Mouse (Mus musculus) intestine, embryonic 16.5 days (tissue): ENCODE data around the gene Crebl2. TPM values are rescaled to one million over a fixed set of nuclear protein-coding genes. Genes with fewer than 3 reads are reported as not detected.

Experiments used
- ATAC-seq: fragments of 200-750 bp; cut with Nextera tagmentation; 2 replicates; pipeline ENCODE4 v1.8.0; 2017; ENCODE audit warnings: moderate TSS enrichment, moderate library complexity
- H3K27ac ChIP-seq: fragments of 300-500 bp; sonication (generic); 2 replicates; pipeline ENCODE4 v1.5.1; 2014; ENCODE audit warnings: mild to moderate bottlenecking, low read length
- H3K27me3 ChIP-seq: fragments of 300-500 bp; sonication (generic); replicated peaks from 2 replicates; pipeline ENCODE4 v1.6.1; 2014; ENCODE audit warnings: low read length, control low read depth, mixed read lengths; ENCODE audit not compliant: control insufficient read depth, insufficient read depth
- H3K36me3 ChIP-seq: fragments of 300-500 bp; sonication (generic); 2 replicates; pipeline ENCODE4 v1.6.1; 2014; ENCODE audit warnings: low read length, control low read depth; ENCODE audit not compliant: control insufficient read depth, insufficient read depth
- H3K4me1 ChIP-seq: fragments of 300-500 bp; sonication (generic); 2 replicates; pipeline ENCODE4 v1.6.1; 2014; ENCODE audit warnings: low read length, control low read depth, mixed read lengths; ENCODE audit not compliant: control insufficient read depth, insufficient read depth
- H3K4me2 ChIP-seq: fragments of 300-500 bp; sonication (generic); 2 replicates; pipeline ENCODE4 v1.6.1; 2014; ENCODE audit warnings: low read depth, low read length, control low read depth
- H3K4me3 ChIP-seq: fragments of 300-500 bp; sonication (generic); 2 replicates; pipeline ENCODE4 v1.5.1; 2014; ENCODE audit warnings: mild to moderate bottlenecking, low read length
- H3K9ac ChIP-seq: fragments of 300-500 bp; sonication (generic); 2 replicates; pipeline ENCODE4 v1.6.1; 2014; ENCODE audit warnings: low read depth, low read length
- H3K9me3 ChIP-seq: fragments of 300-500 bp; sonication (generic); 2 replicates; pipeline ENCODE4 v1.6.1; 2016; ENCODE audit warnings: low read length, control low read depth; ENCODE audit not compliant: control insufficient read depth
- WGBS: fragments of 180-500 bp; shearing (Covaris S2); extraction: QIAGEN DNeasy Blood & Tissue Kit; methylation state at CpG from one replicate; pipeline ENCODE4 v1.1.7; 2014; 5-methylcytosine and 5-hydroxymethylcytosine counted together
- polyA plus RNA-seq: library from polyadenylated mRNA; unstranded; fragments of >200 nt; fragmentation: Nextera tagmentation; extraction: Ambion mirVana; gene quantifications from 2 replicates; pipeline ENCODE4 v1.2.1, GENCODE M21; 2015

Crebl2 gene
- polyA plus RNA-seq, 1 experiment from 2014 or later: 3.6 TPM

GRCm38 (mm10) chr6:134889763-134890162, 59.8 kb downstream of the Crebl2 start:
- H3K9ac ChIP-seq: no peak overlapping the region
- H3K4me2 ChIP-seq: no peak overlapping the region
- H3K27me3 ChIP-seq: no peaks in the 10 kb centered on the region
- H3K4me1 ChIP-seq: no peaks in the 10 kb centered on the region
- 93% methylated on average over 1 of the region's 1 CpGs for WGBS
- ATAC-seq: no peak
- no peak overlapping the region for H3K27ac ChIP-seq
- H3K4me3 ChIP-seq: no peak overlapping the region
- no peaks in the 10 kb centered on the region for H3K36me3 ChIP-seq
- no peaks in the 10 kb centered on the region for H3K9me3 ChIP-seq

GRCm38 (mm10) chr6:134890436-134890835, 60.5 kb downstream of the Crebl2 start:
- Histone ChIP-seq H3K27ac (no peak overlapping the region), H3K9ac (no peak overlapping the region), H3K4me2 (no peak overlapping the region), H3K4me1 (no peaks in the 10 kb centered on the region), H3K4me3 (no peak overlapping the region), H3K9me3 (no peaks in the 10 kb centered on the region), H3K27me3 (no peaks in the 10 kb centered on the region), H3K36me3 (no peaks in the 10 kb centered on the region)
- 82% methylated on average over 7 of the region's 7 CpGs for WGBS
- ATAC-seq: no peak

- no peak overlapping the region for H3K27ac ChIP-seq
- 40% methylated on average over 15 of the region's 15 CpGs for WGBS
- peak overlapping the region; percentile 71 for H3K4me2 ChIP-seq
- H3K4me3 ChIP-seq: peak overlapping the region; percentile 70
- H3K9me3 ChIP-seq: no peaks in the 10 kb centered on the region
- no peak for ATAC-seq
- H3K4me1 ChIP-seq: peaks cover 4% of the 10 kb centered on the region
- peak overlapping the region; percentile 94 for H3K9ac ChIP-seq
- no peaks in the 10 kb centered on the region for H3K27me3 ChIP-seq
- H3K36me3 ChIP-seq: no peaks in the 10 kb centered on the region
Observed at GRCm38 (mm10) chr6:134896570-134897436, 66.8 kb downstream of the Crebl2 start.

- peak; percentile 93 for ATAC-seq
- Histone ChIP-seq H3K27ac (peak overlapping the region; percentile 100), H3K9ac (peak overlapping the region; percentile 94), H3K27me3 (no peaks in the 10 kb centered on the region), H3K9me3 (no peaks in the 10 kb centered on the region), H3K4me2 (peak overlapping the region; percentile 71), H3K36me3 (no peaks in the 10 kb centered on the region), H3K4me3 (peak overlapping the region; percentile 70), H3K4me1 (peaks cover 4% of the 10 kb centered on the region)
- under 1% methylated on average over 38 of the region's 38 CpGs for WGBS
Observed at GRCm38 (mm10) chr6:134897443-134898094, 67.6 kb downstream of the Crebl2 start.

- Histone ChIP-seq H3K9ac (peak within 1 kb of the TSS; percentile 94), H3K36me3 (no peaks in the 10 kb centered on the region), H3K27ac (peak within 1 kb of the TSS; percentile 100), H3K9me3 (no peaks in the 10 kb centered on the region), H3K4me1 (peaks cover 4% of the 10 kb centered on the region), H3K4me2 (peak within 1 kb of the TSS; percentile 71), H3K27me3 (no peaks in the 10 kb centered on the region), H3K4me3 (peak within 1 kb of the TSS; percentile 70)
- under 1% methylated on average over 51 of the region's 51 CpGs for WGBS
- peak; percentile 96 for ATAC-seq
Observed at GRCm38 (mm10) chr6:134898095-134898965, 68.4 kb downstream of the Crebl2 start, which contains the start of gene Gpr19. Gene Gpr19 (minus strand): TSS chr6:134898578.

GRCm38 (mm10) chr6:134903368-134903767, 73.4 kb downstream of the Crebl2 start:
- no peaks in the 10 kb centered on the region for H3K27me3 ChIP-seq
- no peaks in the 10 kb centered on the region for H3K36me3 ChIP-seq
- H3K27ac ChIP-seq: no peak overlapping the region
- no peak for ATAC-seq
- no peak overlapping the region for H3K9ac ChIP-seq
- 81% methylated on average over 4 of the region's 4 CpGs for WGBS
- H3K4me1 ChIP-seq: no peaks in the 10 kb centered on the region; the same call in 1 of the 2 replicates
- no peak overlapping the region for H3K4me3 ChIP-seq
- H3K4me2 ChIP-seq: no peak overlapping the region
- no peaks in the 10 kb centered on the region for H3K9me3 ChIP-seq

- 86% methylated on average over 10 of the region's 10 CpGs for WGBS
- H3K27ac ChIP-seq: no peak overlapping the region
Observed at GRCm38 (mm10) chr6:134903891-134904884, 74.2 kb downstream of the Crebl2 start.

GRCm38 (mm10) chr6:134905811-134906210, 75.9 kb downstream of the Crebl2 start:
- WGBS: 85% methylated on average over 1 of the region's 1 CpGs
- Histone ChIP-seq H3K4me1 (no peaks in the 10 kb centered on the region), H3K4me3 (no peak overlapping the region), H3K27me3 (no peaks in the 10 kb centered on the region), H3K9ac (no peak overlapping the region), H3K36me3 (no peaks in the 10 kb centered on the region), H3K9me3 (no peaks in the 10 kb centered on the region), H3K4me2 (no peak overlapping the region), H3K27ac (no peak overlapping the region)
- ATAC-seq: no peak

More at GRCm38 (mm10) chr6:134903891-134904884, 74.2 kb downstream of the Crebl2 start:
- Histone ChIP-seq H3K9me3 (no peaks in the 10 kb centered on the region), H3K36me3 (no peaks in the 10 kb centered on the region), H3K9ac (no peak overlapping the region), H3K4me3 (no peak overlapping the region), H3K4me1 (no peaks in the 10 kb centered on the region; the same call in 1 of the 2 replicates), H3K4me2 (no peak overlapping the region), H3K27me3 (no peaks in the 10 kb centered on the region)
- no peak for ATAC-seq
